Mouse (Mus musculus) cerebellum, adult 2 months (tissue): Measurements from ENCODE around the gene Twnk.

Experiments
- CTCF ChIP-seq: fragments of 200-500 bp; IDR thresholded peaks from 2 replicates; pipeline ENCODE4 v1.5.1; 2011; ENCODE audit warnings: low read depth, mild to moderate bottlenecking, control low read depth, low read length, moderate library complexity, borderline replicate concordance; ENCODE audit not compliant: insufficient read depth
- POLR2A ChIP-seq: fragments of 200-500 bp; IDR thresholded peaks from 2 replicates; pipeline ENCODE4 v1.6.1; 2011; ENCODE audit warnings: low read length, control low read depth, borderline replicate concordance; ENCODE audit not compliant: insufficient read depth

DNA sequence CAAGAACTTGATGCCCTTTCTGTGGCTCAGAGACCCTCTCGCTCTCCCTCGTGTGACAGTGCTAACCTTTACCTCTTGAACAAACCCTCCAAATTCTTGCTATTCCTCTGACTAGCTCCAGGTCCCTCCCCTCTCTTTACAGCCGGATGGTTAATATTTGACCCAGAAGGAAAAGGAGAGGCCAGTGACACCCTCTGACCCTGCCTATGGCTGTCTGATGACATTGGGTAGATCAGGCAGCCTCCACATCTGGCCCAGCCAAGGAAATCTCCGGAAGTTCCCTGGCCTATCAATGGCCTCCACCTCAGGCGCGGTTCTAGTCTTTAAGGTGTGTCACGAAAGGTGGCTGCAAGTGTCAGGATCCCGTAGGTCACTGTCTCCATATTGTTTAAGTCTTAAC lies 14.4 kb upstream of the Twnk start:
- TF ChIP-seq CTCF (no peak), POLR2A (no peak)
